18 mouse cellular contexts compared by ENCODE assay signal in the genomic region with DNA sequence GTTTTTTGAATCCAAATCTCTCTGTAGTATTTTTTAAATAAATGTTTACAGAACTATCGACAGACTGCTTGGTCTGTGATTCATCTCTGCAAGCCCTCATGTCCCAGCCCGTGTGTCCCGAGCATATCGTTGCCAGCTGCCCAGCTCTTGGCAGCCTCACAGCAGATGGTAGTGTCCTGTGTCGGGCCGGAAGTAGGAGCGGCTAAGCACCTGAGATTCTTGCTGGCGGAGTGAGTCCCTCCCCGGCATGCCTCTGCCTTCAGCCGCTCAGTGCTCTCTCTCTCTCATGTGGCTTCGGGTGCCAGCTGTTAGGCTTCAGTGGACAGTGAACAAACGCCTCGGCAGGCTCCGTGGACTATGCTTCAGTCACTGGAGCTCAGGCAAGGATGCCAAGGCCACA. TPM values are rescaled to one million over a fixed set of nuclear protein-coding genes. Genes with fewer than 3 reads are reported as not detected.
DNase-seq lines count a peak whose midpoint lies in the region; ATAC-seq lines count a peak whose summit lies in the region.
"Had no signal": no experiment of that assay in that cellular context is flagged by ENCODE, and none has a peak within 500 bp of the region (broad histone marks: within the 10 kb centered on the region; RNA-seq: fewer than 3 reads in every experiment).

No protein-coding gene starts in this region.

- no peak overlapping the region for H3K27ac ChIP-seq in forebrain, embryonic 13.5 days
- H3K27ac ChIP-seq: embryonic facial prominence, embryonic 13.5 days; forebrain, embryonic 15.5 days; liver, embryonic 12.5 days had no signal

- peak; percentile 60 for DNase-seq in urinary bladder, postnatal 14 days (ENCODE audit: low spot score)
- DNase-seq in urinary bladder, adult 2 months (ENCODE audit: low spot score), result no peak
- DNase-seq in cerebellum, postnatal 10 days, result peak; percentile 46 to 55
- peak; percentile 42 to 78 for DNase-seq in kidney, postnatal 25 days
- DNase-seq in adrenal gland, postnatal 36 days, result no peak
- DNase-seq in heart, postnatal 10 days, result no peak
- DNase-seq: adrenal gland, postnatal 10 days; gastrocnemius, postnatal 10 days; heart, postnatal 36 days had no signal

- no peak overlapping the region for H3K9ac ChIP-seq in forebrain, embryonic 13.5 days
- H3K9ac ChIP-seq: embryonic facial prominence, embryonic 13.5 days; forebrain, embryonic 15.5 days; liver, embryonic 12.5 days had no signal

- WGBS in forebrain, embryonic 13.5 days, result 91% methylated on average over 14 of the region's 14 CpGs

- peaks cover 62% of the 10 kb centered on the region for H3K36me3 ChIP-seq in forebrain, embryonic 13.5 days (ENCODE audit: poor library complexity, severe bottlenecking)

- H3K4me3 ChIP-seq in forebrain, embryonic 13.5 days, result no peak overlapping the region
- H3K4me3 ChIP-seq: embryonic facial prominence, embryonic 13.5 days; forebrain, embryonic 15.5 days; liver, embryonic 12.5 days had no signal

- H3K9me3 ChIP-seq in forebrain, embryonic 13.5 days (replicated peaks), result no peaks in the 10 kb centered on the region
- H3K9me3 ChIP-seq: embryonic facial prominence, embryonic 13.5 days; forebrain, embryonic 15.5 days; liver, embryonic 12.5 days had no signal

- no peak overlapping the region for H3K4me2 ChIP-seq in forebrain, embryonic 13.5 days
- H3K4me2 ChIP-seq: embryonic facial prominence, embryonic 13.5 days; forebrain, embryonic 15.5 days; liver, embryonic 12.5 days had no signal

- peaks cover 31% of the 10 kb centered on the region for H3K4me1 ChIP-seq in forebrain, embryonic 13.5 days

- intact Hi-C loops in heart, postnatal 10 days (cut with DNase I), result no loop called here

- ATAC-seq in forebrain, embryonic 13.5 days, result no peak
- ATAC-seq: forebrain, embryonic 15.5 days; inflammation-experienced regulatory T-cells, adult 6 months had no signal

- no peaks in the 10 kb centered on the region for H3K27me3 ChIP-seq in forebrain, embryonic 13.5 days
- H3K27me3 ChIP-seq: embryonic facial prominence, embryonic 13.5 days; forebrain, embryonic 15.5 days; liver, embryonic 12.5 days had no signal

RNA-seq across cellular contexts. Expression of gene Qrfp, which starts 6.9 kb away (rescaled TPM):
- 0.03 TPM in 2 replicates for polyA plus RNA-seq in urinary bladder, adult 2 months (2012; rRNA removed)
- not detected for total RNA-seq in adrenal gland, postnatal 36 days (2021)
- 0.13 and 0.19 TPM in 2 replicates for polyA plus RNA-seq in forebrain, embryonic 13.5 days (2015; fragmentation: Nextera tagmentation; extraction: Ambion mirVana)
- not detected for total RNA-seq in heart, postnatal 10 days (2021)
- total RNA-seq: adrenal gland, postnatal 10 days; gastrocnemius, postnatal 10 days; heart, postnatal 36 days; left cerebral cortex, postnatal 14 days had no signal

RNA-seq across cellular contexts. Expression of gene Fibcd1, which starts 42.3 kb away (rescaled TPM):
- polyA plus RNA-seq in urinary bladder, adult 2 months (2012; rRNA removed), result 0.01 and 0.04 TPM in 2 replicates
- total RNA-seq in adrenal gland, postnatal 36 days (2021), result under 1 TPM in 1 of 2 experiments, not detected in 1; 0.07 TPM
- polyA plus RNA-seq in forebrain, embryonic 13.5 days (2015; fragmentation: Nextera tagmentation; extraction: Ambion mirVana), result 1.2 and 1.5 TPM in 2 replicates
- total RNA-seq in heart, postnatal 10 days (2021), result not detected
- total RNA-seq: heart, postnatal 36 days; megakaryocyte, adult 5-6 weeks; monocyte, adult 5-6 weeks; neutrophil, adult 5-6 weeks had no signal
- polyA plus RNA-seq: liver, embryonic 12.5 days had no signal

Comparison
In these comparisons a context has a peak if more than half of its experiments do, and no peak if none do; other contexts are left out.
1. DNase-seq: peak in urinary bladder, postnatal 14 days (single experiment), cerebellum, postnatal 10 days (2 of 2) and kidney, postnatal 25 days (2 of 2); none in urinary bladder, adult 2 months (single experiment), adrenal gland, postnatal 36 days (0 of 2) and heart, postnatal 10 days (0 of 2).